Mouse (Mus musculus): Measurements from ENCODE around the gene Tagln.

DNA sequence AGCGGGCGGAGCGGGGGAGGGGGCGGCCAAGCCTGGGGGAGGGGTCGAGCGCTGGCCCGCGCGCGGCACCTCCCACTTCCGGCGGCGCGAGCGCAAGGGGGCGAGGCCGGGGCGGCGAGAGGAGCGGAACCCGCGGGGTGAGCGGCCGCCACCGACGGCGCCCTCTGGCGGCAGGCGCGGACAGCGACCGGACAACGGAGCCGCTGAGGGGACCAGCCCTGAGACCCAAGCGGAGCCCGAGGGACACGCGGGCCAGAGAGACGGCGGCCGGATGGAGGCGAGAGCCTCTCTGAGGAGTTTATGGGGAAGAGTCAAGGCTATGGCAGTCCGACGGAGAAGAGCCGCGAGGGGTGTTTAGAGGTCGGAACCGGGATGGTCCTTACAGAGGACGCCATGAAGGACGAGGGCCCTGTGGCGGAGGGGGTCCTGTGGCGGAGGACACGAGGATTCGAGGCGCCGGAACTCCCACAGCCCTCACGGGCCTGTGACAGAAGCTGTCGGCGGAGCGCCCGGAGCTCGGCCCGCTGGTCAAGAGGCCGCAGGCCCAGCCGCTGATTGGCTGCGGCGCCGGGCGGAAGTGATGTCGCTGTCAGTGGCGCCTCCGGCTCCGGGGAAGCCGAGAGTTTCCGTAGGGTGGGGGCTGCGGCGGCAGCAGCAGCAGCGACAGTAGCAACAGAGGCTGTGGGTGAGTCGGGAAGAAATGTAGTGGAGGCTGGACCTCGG is 29.3 kb downstream of the Tagln start, which contains the start of the genes Pcsk7 and Rnf214:
- TF ChIP-seq CHD2 (IDR thresholded peaks at IDR 0.05; ENCODE audit: low read length) (peak; percentile 85), USF1 (IDR thresholded peaks at IDR 0.05; ENCODE audit: low read depth, low read length) (no peak), BHLHE40 (IDR thresholded peaks at IDR 0.05; ENCODE audit: low read depth, low read length) (peak; percentile 35; the same call in 1 of the 2 replicates), RCOR1 (conservative IDR thresholded peaks at IDR 0.05; ENCODE audit: low read depth, low read length) (no peak), TCF12 (IDR thresholded peaks at IDR 0.05; ENCODE audit: low read depth, low read length) (peak; percentile 65; the same call in 1 of the 2 replicates), POLR2A (IDR thresholded peaks at IDR 0.05; ENCODE audit: low read depth, low read length) (peak; percentile 93), CTCF (conservative IDR thresholded peaks at IDR 0.05 in 1 of 2, IDR thresholded peaks at IDR 0.05 in 1 of 2; ENCODE audit: low read depth in 2 of 2, low read length in 2 of 2) (peak in 1 of 2 experiments; percentile 81; a peak in 2 of 4 replicates), MAX (IDR thresholded peaks at IDR 0.05; ENCODE audit: low read length) (no peak; the same call in 1 of the 2 replicates)
